Mouse (Mus musculus): ENCODE measurements around the gene Arrb1. TPM values are rescaled to one million over a fixed set of nuclear protein-coding genes. Genes with fewer than 3 reads are reported as not detected.

Gene Arrb1
- polyA plus RNA-seq, 1 experiment from 2014 or later, result 4.5 TPM

DNA sequence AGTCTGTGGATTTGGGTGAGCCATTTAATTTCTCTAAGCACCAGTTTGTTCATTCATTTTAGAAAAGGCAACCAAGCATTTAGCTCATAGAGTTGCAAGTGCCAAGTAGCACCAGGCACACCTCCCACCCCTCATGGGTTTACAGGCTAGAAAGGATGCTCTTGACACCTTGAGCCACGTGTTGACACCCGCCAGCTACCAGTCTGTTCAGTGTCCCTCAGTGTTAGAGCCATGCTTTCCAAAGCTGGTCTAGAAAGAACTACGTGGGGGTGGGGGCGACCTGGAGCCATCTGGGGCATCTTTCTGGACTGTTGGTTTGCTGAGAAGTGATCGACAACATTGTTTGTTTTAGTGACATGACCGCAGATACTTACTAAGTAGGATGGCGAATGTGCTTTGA lies 1.7 kb upstream of the Arrb1 start:
- H3K4me3 ChIP-seq (ENCODE audit: low read depth, low read length), result no peak overlapping the region
- no peaks in the 10 kb centered on the region for H3K9me3 ChIP-seq (ENCODE audit: control insufficient read depth, low read length)
- H3K27ac ChIP-seq (ENCODE audit: low read depth, low read length), result no peak overlapping the region
- no peaks in the 10 kb centered on the region for H3K27me3 ChIP-seq (ENCODE audit: control insufficient read depth, insufficient read depth, low read length)
- no peak overlapping the region for H3K4me2 ChIP-seq (replicated peaks; ENCODE audit: low read depth, low read length)
- no peak for ATAC-seq (ENCODE audit: low FRiP score)
- DNase-seq (ENCODE audit: low spot score), result no peak
- WGBS, result 85% methylated on average over 7 of the region's 7 CpGs
- H3K36me3 ChIP-seq (ENCODE audit: control insufficient read depth, insufficient read depth, low read length), result no peaks in the 10 kb centered on the region
- no peak overlapping the region for H3K9ac ChIP-seq (ENCODE audit: low read depth, low read length)
- peaks cover 11% of the 10 kb centered on the region; the same call in 1 of the 2 replicates for H3K4me1 ChIP-seq (replicated peaks; ENCODE audit: control insufficient read depth, insufficient read depth, low read length)

DNA sequence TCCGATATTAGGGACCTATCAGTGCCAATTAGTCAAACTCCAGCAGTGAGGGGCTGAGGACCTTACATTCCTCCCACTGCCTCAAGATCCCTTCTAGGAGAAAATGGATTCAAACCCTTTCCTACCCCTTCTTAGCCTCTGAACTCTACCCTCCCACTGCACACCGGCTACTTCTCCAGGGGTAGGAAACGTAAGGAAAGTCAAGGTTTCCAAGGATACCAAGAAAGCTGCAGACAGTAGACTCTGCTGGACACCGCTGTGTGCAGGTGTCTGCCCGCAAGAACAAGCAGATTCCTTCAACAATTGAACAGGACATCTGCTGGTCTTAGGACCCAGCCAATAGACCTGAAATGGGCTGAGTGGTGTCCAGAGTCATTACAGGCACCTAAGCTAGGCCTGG lies 765 bp upstream of the Arrb1 start:
- H3K4me3 ChIP-seq (ENCODE audit: low read depth, low read length), result peak overlapping the region; percentile 77
- H3K9ac ChIP-seq (ENCODE audit: low read depth, low read length), result peak overlapping the region; percentile 92
- H3K9me3 ChIP-seq (ENCODE audit: control insufficient read depth, low read length), result no peaks in the 10 kb centered on the region
- peak overlapping the region; percentile 85 for H3K27ac ChIP-seq (ENCODE audit: low read depth, low read length)
- H3K27me3 ChIP-seq (ENCODE audit: control insufficient read depth, insufficient read depth, low read length), result no peaks in the 10 kb centered on the region
- no peaks in the 10 kb centered on the region for H3K36me3 ChIP-seq (ENCODE audit: control insufficient read depth, insufficient read depth, low read length)
- H3K4me2 ChIP-seq (replicated peaks; ENCODE audit: low read depth, low read length), result peak overlapping the region; percentile 95
- ATAC-seq (ENCODE audit: low FRiP score), result peak; percentile 28
- WGBS, result 35% methylated on average over 5 of the region's 5 CpGs
- peaks cover 15% of the 10 kb centered on the region; the same call in 1 of the 2 replicates for H3K4me1 ChIP-seq (replicated peaks; ENCODE audit: control insufficient read depth, insufficient read depth, low read length)
- no peak for DNase-seq (ENCODE audit: low spot score)

GRCm38 (mm10) chr7:99535741-99536501 lies 655 bp downstream of the Arrb1 start:
- DNase-seq (ENCODE audit: low spot score) (peak; percentile 54), ATAC-seq (ENCODE audit: low FRiP score) (peak; percentile 66)
- Histone ChIP-seq H3K4me1 (replicated peaks; ENCODE audit: control insufficient read depth, insufficient read depth, low read length) (peaks cover 21% of the 10 kb centered on the region; the same call in 1 of the 2 replicates), H3K4me3 (ENCODE audit: low read depth, low read length) (peak overlapping the region; percentile 77), H3K9ac (ENCODE audit: low read depth, low read length) (peak overlapping the region; percentile 92), H3K4me2 (replicated peaks; ENCODE audit: low read depth, low read length) (peak overlapping the region; percentile 95), H3K9me3 (ENCODE audit: control insufficient read depth, low read length) (no peaks in the 10 kb centered on the region), H3K36me3 (ENCODE audit: control insufficient read depth, insufficient read depth, low read length) (no peaks in the 10 kb centered on the region), H3K27ac (ENCODE audit: low read depth, low read length) (peak overlapping the region; percentile 85), H3K27me3 (ENCODE audit: control insufficient read depth, insufficient read depth, low read length) (no peaks in the 10 kb centered on the region)
- 10% methylated on average over 46 of the region's 46 CpGs for WGBS

- Histone ChIP-seq H3K27me3 (ENCODE audit: control insufficient read depth, insufficient read depth, low read length) (no peaks in the 10 kb centered on the region), H3K4me2 (replicated peaks; ENCODE audit: low read depth, low read length) (peak overlapping the region; percentile 95; the same call in 1 of the 2 replicates), H3K4me3 (ENCODE audit: low read depth, low read length) (peak overlapping the region; percentile 8; the same call in 1 of the 2 replicates), H3K27ac (ENCODE audit: low read depth, low read length) (no peak overlapping the region), H3K36me3 (ENCODE audit: control insufficient read depth, insufficient read depth, low read length) (no peaks in the 10 kb centered on the region), H3K9me3 (ENCODE audit: control insufficient read depth, low read length) (no peaks in the 10 kb centered on the region), H3K4me1 (replicated peaks; ENCODE audit: control insufficient read depth, insufficient read depth, low read length) (peaks cover 21% of the 10 kb centered on the region; the same call in 1 of the 2 replicates), H3K9ac (ENCODE audit: low read depth, low read length) (no peak overlapping the region)
- 26% methylated on average over 5 of the region's 5 CpGs for WGBS
- no peak for DNase-seq (ENCODE audit: low spot score)
- ATAC-seq (ENCODE audit: low FRiP score), result no peak
Observed at GRCm38 (mm10) chr7:99537183-99537756, 2.0 kb downstream of the Arrb1 start.

DNA sequence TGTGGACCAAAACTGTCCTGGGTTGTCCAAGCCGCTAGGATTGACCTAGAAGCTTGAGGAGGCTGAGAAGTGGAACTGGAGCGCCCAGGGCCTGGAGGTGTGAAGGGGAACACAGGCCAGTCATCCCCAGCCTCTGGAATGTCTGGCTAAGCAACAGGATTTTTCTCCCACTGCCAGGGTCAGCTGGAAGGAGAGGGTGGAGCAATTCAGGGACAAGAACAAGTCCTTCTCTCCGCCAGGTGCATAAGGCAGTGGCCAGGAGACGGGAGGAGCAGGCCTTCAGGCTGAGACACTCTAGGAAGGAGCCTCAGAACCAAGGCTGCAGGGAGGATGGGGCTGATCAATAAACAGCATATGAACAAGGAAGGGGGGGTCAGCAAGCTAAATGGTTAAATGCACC lies 3.2 kb downstream of the Arrb1 start:
- Histone ChIP-seq H3K27me3 (ENCODE audit: control insufficient read depth, insufficient read depth, low read length) (no peaks in the 10 kb centered on the region), H3K9me3 (ENCODE audit: control insufficient read depth, low read length) (no peaks in the 10 kb centered on the region), H3K36me3 (ENCODE audit: control insufficient read depth, insufficient read depth, low read length) (no peaks in the 10 kb centered on the region), H3K27ac (ENCODE audit: low read depth, low read length) (no peak overlapping the region), H3K4me2 (replicated peaks; ENCODE audit: low read depth, low read length) (no peak overlapping the region), H3K4me3 (ENCODE audit: low read depth, low read length) (no peak overlapping the region), H3K4me1 (replicated peaks; ENCODE audit: control insufficient read depth, insufficient read depth, low read length) (peaks cover 21% of the 10 kb centered on the region; the same call in 1 of the 2 replicates), H3K9ac (ENCODE audit: low read depth, low read length) (no peak overlapping the region)
- 59% methylated on average over 4 of the region's 4 CpGs for WGBS
- ATAC-seq (ENCODE audit: low FRiP score), result no peak
- DNase-seq (ENCODE audit: low spot score), result no peak

- H3K27me3 ChIP-seq (ENCODE audit: control insufficient read depth, insufficient read depth, low read length), result no peaks in the 10 kb centered on the region
- DNase-seq (ENCODE audit: low spot score) (no peak), ATAC-seq (ENCODE audit: low FRiP score) (no peak)
- 0 out of 2 replicates have a peak overlapping the region, but pooled peaks have one; percentile 2 for H3K27ac ChIP-seq (ENCODE audit: low read depth, low read length)
- peaks cover 21% of the 10 kb centered on the region; the same call in 1 of the 2 replicates for H3K4me1 ChIP-seq (replicated peaks; ENCODE audit: control insufficient read depth, insufficient read depth, low read length)
- H3K4me3 ChIP-seq (ENCODE audit: low read depth, low read length), result no peak overlapping the region
- H3K9ac ChIP-seq (ENCODE audit: low read depth, low read length), result no peak overlapping the region
- H3K36me3 ChIP-seq (ENCODE audit: control insufficient read depth, insufficient read depth, low read length), result no peaks in the 10 kb centered on the region
- 0 out of 2 replicates have a peak overlapping the region, but pooled peaks have one; percentile 1 for H3K4me2 ChIP-seq (replicated peaks; ENCODE audit: low read depth, low read length)
- no peaks in the 10 kb centered on the region for H3K9me3 ChIP-seq (ENCODE audit: control insufficient read depth, low read length)
- WGBS, result 4% methylated on average over 8 of the region's 8 CpGs
Observed at GRCm38 (mm10) chr7:99539201-99539891, 4.1 kb downstream of the Arrb1 start.

- no peak overlapping the region for H3K4me3 ChIP-seq (ENCODE audit: low read depth, low read length)
- ATAC-seq (ENCODE audit: low FRiP score) (no peak), DNase-seq (ENCODE audit: low spot score) (peak; percentile 25)
- WGBS, result 47% methylated on average over 1 of the region's 2 CpGs
- H3K4me2 ChIP-seq (replicated peaks; ENCODE audit: low read depth, low read length), result no peak overlapping the region
- no peaks in the 10 kb centered on the region for H3K36me3 ChIP-seq (ENCODE audit: control insufficient read depth, insufficient read depth, low read length)
- H3K9me3 ChIP-seq (ENCODE audit: control insufficient read depth, low read length), result no peaks in the 10 kb centered on the region
- H3K9ac ChIP-seq (ENCODE audit: low read depth, low read length), result no peak overlapping the region
- 0 out of 2 replicates have a peak overlapping the region, but pooled peaks have one; percentile 2 for H3K27ac ChIP-seq (ENCODE audit: low read depth, low read length)
- H3K27me3 ChIP-seq (ENCODE audit: control insufficient read depth, insufficient read depth, low read length), result no peaks in the 10 kb centered on the region
- peaks cover 18% of the 10 kb centered on the region; the same call in 1 of the 2 replicates for H3K4me1 ChIP-seq (replicated peaks; ENCODE audit: control insufficient read depth, insufficient read depth, low read length)
Observed at GRCm38 (mm10) chr7:99540016-99540415, 4.8 kb downstream of the Arrb1 start.

DNA sequence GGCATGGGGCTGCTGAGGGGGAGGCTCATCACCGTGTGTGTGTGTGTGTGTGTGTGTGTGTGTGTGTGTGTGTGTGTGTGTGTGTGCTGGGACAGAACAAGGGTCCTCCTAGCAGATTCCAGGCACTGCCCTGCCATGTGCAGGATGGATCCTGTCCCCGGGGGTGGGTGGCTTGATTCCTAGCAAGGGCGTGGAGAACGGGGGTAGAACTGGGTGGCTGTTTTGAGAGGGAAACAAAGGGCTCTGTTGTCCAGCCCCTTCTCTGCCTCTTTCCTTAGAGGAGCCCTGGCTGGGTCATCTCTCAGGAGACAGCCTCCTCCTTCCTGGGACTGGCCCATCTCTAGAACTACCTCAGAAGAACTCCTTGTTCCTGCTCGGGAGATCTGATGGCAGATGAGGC lies 5.9 kb downstream of the Arrb1 start:
- Histone ChIP-seq H3K36me3 (ENCODE audit: control insufficient read depth, insufficient read depth, low read length) (no peaks in the 10 kb centered on the region), H3K9me3 (ENCODE audit: control insufficient read depth, low read length) (no peaks in the 10 kb centered on the region), H3K4me1 (replicated peaks; ENCODE audit: control insufficient read depth, insufficient read depth, low read length) (peaks cover 16% of the 10 kb centered on the region; the same call in 1 of the 2 replicates), H3K4me2 (replicated peaks; ENCODE audit: low read depth, low read length) (no peak overlapping the region), H3K27me3 (ENCODE audit: control insufficient read depth, insufficient read depth, low read length) (no peaks in the 10 kb centered on the region), H3K9ac (ENCODE audit: low read depth, low read length) (no peak overlapping the region), H3K27ac (ENCODE audit: low read depth, low read length) (no peak overlapping the region), H3K4me3 (ENCODE audit: low read depth, low read length) (no peak overlapping the region)
- 36% methylated on average over 4 of the region's 5 CpGs for WGBS
- ATAC-seq (ENCODE audit: low FRiP score) (no peak), DNase-seq (ENCODE audit: low spot score) (no peak)
